Mouse (Mus musculus): ENCODE data around the gene Pcnx3.
A peak's percentile ranks its signal among the peaks of the same experiment; 100 is the strongest.
"Not testable (repeated sequence)": the region's sequence is repeated elsewhere in the genome, so short reads cannot be mapped to it uniquely, and the experiment has no call there.

Pcnx3 gene

DNA sequence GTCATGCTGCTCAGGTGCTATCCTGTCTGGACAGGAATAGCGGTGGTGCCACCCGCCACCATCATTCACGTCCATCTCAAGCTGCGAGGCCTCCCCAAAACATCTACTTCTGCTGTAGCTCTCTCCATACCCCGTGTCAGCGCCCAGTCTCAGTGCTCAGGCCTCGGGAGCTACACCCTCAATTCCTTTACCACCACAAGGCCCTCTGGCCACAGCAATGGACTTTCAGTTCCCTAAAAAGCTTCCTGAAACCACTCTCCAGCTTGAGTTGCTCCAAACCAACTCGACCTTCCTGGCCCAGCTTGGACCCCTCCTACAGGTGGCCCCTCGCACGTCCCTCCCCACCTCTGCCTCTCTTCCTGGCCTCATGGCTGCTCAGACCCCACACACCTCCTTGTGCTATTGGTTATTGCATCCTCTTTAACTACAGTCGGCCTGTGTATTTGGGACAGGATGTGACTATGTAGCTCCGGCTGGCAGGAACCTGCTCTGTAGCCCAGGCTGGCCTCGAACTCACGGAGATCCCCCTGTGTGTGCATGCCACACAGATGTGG, 23.3 kb upstream of the Pcnx3 start:
- DNase-seq (ENCODE audit: low read depth), result no peak

DNA sequence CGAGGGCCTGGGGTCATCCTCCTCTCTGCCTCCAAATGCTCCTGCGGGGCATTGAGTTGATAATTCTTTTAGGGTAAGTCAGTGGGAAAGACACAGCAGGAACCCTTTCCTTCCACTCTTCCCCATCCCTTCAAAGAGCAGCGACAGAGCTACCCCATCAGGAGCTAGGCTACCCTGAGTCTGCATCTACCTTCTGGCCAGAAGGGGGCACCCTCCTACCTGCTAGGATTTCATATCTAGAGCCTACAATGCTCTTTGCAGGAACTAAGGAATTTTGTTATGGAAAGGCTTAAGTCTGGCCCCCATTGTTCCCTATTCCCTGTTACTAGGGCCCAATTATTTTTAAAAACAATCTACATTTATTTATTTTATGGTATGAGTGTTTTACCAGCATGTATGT, 22.5 kb upstream of the Pcnx3 start:
- DNase-seq (ENCODE audit: low read depth), result peak; percentile 79

DNA sequence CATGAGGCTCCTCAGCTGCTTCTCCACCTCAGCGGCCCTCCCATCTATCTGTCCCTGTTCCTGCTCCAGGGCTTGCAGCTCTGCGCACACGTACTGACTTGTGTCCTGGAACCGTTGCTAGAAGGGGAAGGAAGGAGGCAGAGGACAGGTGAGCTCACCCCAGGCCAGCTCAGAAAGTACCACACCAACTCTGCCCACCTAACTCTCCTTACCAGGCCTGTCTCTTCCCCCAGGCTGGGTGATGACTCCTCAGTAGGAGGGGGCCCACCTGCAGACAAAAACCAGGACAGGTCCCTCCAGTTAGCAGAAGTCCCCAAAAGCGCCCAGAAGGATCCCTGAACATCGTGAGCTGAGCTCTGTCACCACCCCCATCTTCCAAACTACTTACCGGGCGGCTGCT, 21.9 kb upstream of the Pcnx3 start:
- DNase-seq (ENCODE audit: low read depth), result no peak

- DNase-seq (ENCODE audit: low read depth), result no peak
Observed at GRCm38 (mm10) chr19:5710068-5710467, 21.4 kb upstream of the Pcnx3 start.

DNA sequence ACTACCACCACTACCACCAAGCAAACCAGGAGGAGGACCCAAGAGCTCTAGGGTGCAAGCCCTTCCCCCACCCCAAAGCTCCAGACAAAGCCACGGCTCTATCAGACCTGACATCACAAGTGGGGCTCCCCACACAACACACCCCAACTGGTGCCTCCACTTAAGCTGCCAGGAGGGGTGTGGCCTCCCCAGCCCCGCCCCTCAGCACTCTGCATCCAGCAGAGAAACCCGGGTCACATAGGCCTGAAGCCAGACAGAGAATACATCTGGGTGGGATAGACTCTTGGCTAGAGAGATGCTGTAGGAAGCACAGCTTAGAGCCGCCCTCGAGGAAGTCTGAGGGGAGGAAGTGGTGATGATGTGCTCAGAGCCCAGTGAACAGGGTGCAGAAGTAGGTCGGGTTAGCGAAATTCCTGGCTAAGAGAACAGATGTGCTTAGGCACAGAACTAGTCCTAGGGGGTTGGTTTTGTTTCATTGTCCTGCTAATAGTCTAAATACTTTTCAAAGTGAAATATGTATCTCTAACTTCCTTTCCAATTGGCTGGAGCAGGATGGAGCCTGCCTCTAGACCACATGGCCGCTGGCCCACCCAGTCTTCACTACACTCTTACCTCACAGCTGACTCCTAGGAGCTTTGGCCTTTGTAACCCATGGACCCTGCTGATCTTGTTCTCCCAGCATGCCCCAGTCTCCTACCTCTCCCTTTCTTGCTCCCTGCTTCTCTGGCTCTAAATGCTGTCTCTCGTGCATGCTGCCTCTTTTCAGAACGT, 16.3 kb upstream of the Pcnx3 start:
- peak; percentile 70 for DNase-seq (ENCODE audit: low read depth)

- peak; percentile 61 for DNase-seq (ENCODE audit: low read depth)
Observed at GRCm38 (mm10) chr19:5704163-5704800, 15.6 kb upstream of the Pcnx3 start, which contains the start of gene Kcnk7. TSS of gene Kcnk7 (plus strand) at chr19:5704367.

GRCm38 (mm10) chr19:5695849-5696462, 7.2 kb upstream of the Pcnx3 start:
- no peak for DNase-seq (ENCODE audit: low read depth)

- DNase-seq (ENCODE audit: low read depth), result no peak
Observed at GRCm38 (mm10) chr19:5693801-5694200, 5.1 kb upstream of the Pcnx3 start.

- DNase-seq (ENCODE audit: low read depth), result no peak
Observed at GRCm38 (mm10) chr19:5692913-5693396, 4.2 kb upstream of the Pcnx3 start.

GRCm38 (mm10) chr19:5692086-5692912, 3.6 kb upstream of the Pcnx3 start:
- no peak for DNase-seq (ENCODE audit: low read depth)

GRCm38 (mm10) chr19:5691601-5692000, 2.9 kb upstream of the Pcnx3 start:
- no peak for DNase-seq (ENCODE audit: low read depth)

DNA sequence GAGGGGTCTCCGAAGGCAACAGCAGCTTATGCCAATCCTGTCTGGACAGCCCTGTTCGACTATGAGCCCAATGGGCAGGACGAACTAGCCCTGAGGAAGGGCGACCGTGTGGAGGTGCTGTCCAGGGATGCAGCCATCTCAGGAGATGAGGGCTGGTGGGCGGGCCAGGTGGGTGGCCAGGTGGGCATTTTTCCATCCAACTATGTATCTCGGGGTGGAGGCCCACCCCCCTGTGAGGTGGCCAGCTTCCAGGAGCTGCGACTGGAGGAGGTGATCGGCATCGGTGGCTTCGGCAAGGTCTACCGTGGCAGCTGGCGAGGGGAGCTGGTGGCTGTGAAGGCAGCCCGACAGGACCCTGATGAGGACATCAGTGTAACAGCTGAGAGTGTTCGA, 1.6 kb upstream of the Pcnx3 start:
- no peak for DNase-seq (ENCODE audit: low read depth)

- peak; percentile 92 for DNase-seq (ENCODE audit: low read depth)
Observed at GRCm38 (mm10) chr19:5689565-5690342, 1.0 kb upstream of the Pcnx3 start.

GRCm38 (mm10) chr19:5689088-5689428, 350 bp upstream of the Pcnx3 start:
- DNase-seq (ENCODE audit: low read depth), result no peak

DNA sequence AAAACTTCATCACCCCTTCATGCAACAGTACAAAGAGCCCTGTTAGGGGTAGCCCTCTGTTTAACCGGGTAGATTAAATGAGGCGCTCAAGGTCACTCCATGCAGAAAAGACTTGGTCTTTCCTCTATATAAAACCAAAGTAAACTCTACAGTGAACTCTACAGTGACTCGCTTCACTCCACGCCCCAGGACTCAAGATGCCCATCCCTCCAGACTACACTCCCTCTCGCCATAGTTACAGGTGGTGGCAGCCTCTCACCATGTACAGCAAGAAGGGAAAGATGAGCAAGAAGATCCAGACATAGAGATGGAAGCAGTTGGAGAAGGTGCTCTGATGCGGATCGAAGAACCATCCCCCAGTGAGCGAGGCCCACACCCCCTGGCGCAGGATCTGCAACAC, 970 bp downstream of the Pcnx3 start:
- DNase-seq (ENCODE audit: low read depth), result peak; percentile 31

- not testable (repeated sequence) for DNase-seq (ENCODE audit: low read depth)
Observed at GRCm38 (mm10) chr19:5686954-5687353, 1.8 kb downstream of the Pcnx3 start.

DNA sequence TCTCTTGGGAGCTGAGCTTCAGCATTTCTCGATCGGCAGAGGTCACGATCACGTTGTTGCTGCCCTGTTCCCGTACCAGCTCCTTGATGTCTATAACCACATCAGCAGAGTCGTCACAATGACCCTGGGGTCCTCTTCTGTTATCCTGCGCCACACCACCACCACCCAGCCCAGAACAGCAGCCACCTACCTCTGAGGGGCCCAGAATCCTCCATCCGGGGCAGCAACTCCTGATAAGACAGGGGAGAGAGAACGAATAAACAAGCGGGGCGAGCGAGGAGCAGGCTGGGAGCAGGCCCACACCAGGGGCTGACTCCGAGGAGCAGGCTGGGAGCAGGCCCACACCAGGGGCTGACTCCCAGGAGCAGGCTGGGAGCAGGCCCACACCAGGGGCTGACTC, 2.3 kb downstream of the Pcnx3 start:
- no peak for DNase-seq (ENCODE audit: low read depth)

DNA sequence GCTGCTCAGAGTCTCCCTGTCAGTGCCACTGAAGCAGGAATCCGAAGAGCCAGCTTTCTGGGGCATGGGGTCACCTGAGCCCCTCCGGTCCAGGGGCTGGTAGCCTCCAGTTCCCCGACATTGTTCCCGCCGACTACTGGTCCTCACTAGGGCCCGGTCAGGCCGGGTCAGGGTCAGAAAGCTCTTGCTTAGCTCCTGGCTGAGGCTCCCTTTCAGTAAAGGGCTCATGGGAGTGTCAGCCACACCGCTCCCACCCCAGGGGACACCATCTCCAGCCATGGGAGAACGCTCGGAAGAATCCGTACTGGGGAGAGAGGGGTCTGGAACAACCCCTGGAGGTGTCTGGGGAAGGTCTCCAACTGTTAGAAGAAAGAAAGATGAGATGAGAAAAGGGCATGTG, 2.8 kb downstream of the Pcnx3 start:
- DNase-seq (ENCODE audit: low read depth), result no peak

GRCm38 (mm10) chr19:5685431-5685830, 3.3 kb downstream of the Pcnx3 start:
- no peak for DNase-seq (ENCODE audit: low read depth)

GRCm38 (mm10) chr19:5684985-5685384, 3.7 kb downstream of the Pcnx3 start:
- no peak for DNase-seq (ENCODE audit: low read depth)

DNA sequence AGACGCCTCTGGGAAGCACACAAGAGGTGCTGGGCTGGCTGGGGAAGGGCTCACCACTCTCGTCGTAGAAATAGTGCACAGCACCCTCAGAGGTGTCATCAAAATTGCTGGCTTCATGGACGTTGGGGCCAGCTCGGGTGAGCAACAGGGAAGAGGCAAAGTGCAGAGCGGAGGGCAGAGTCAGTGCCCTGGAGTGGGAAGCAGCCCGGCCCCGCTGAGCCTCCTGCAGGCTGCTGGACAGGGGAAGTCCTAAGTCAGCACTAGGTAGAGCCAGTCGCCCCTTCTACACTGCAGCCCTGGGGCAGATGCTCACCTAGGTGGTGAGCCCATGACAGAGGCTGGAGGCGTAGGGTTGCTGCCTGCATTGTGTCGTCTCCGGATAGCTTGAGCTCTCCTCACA, 4.5 kb downstream of the Pcnx3 start:
- DNase-seq (ENCODE audit: low read depth), result no peak
